Mouse (Mus musculus) bone marrow, adult 2 months (tissue): ENCODE measurements around the gene Tsc22d2. TPM values are rescaled to one million over a fixed set of nuclear protein-coding genes. Genes with fewer than 3 reads are reported as not detected.
A peak's percentile ranks its signal among the peaks of the same experiment; 100 is the strongest.

Source experiments
- H3K27ac ChIP-seq: fragments of 200-500 bp; 2 replicates; pipeline ENCODE4 v1.5.1; 2012; ENCODE audit warnings: low read depth, mild to moderate bottlenecking, control low read depth, inconsistent platforms, low read length; ENCODE audit not compliant: control insufficient read depth, poor library complexity, insufficient read depth
- H3K4me1 ChIP-seq: fragments of 200-500 bp; 2 replicates; pipeline ENCODE4 v1.6.1; 2011; ENCODE audit warnings: low read length; ENCODE audit not compliant: control insufficient read depth, insufficient read depth
- H3K4me3 ChIP-seq: fragments of 200-500 bp; replicated peaks from 2 replicates; pipeline ENCODE3; 2011; ENCODE audit warnings: mild to moderate bottlenecking, low read depth, low read length, control low read depth; ENCODE audit not compliant: control insufficient read depth
- CTCF ChIP-seq: fragments of 200-500 bp; IDR thresholded peaks from 2 replicates; pipeline ENCODE4 v1.5.1; 2011; ENCODE audit warnings: low read length, control low read depth; ENCODE audit not compliant: control insufficient read depth, insufficient read depth
- POLR2A ChIP-seq: fragments of 200-500 bp; IDR thresholded peaks from 2 replicates; pipeline ENCODE4 v1.6.1; 2011; ENCODE audit warnings: low read depth, mild to moderate bottlenecking, control low read depth, low read length, borderline replicate concordance; ENCODE audit not compliant: control insufficient read depth
- WGBS: fragments of 180-500 bp; shearing (Covaris S2); methylation state at CpG from one replicate; pipeline ENCODE4 v1.1.7; 2018; 5-methylcytosine and 5-hydroxymethylcytosine counted together
- polyA plus RNA-seq: library from polyadenylated mRNA; stranded (reverse); fragments of >200 nt; gene quantifications from 2 replicates; pipeline ENCODE4 v1.2.4, GENCODE M21; 2011; ENCODE audit warnings: low replicate concordance; ENCODE audit not compliant: missing spikeins, insufficient read depth, insufficient read length

The Tsc22d2 gene
- polyA plus RNA-seq, 1 experiment: 13.3 TPM

DNA sequence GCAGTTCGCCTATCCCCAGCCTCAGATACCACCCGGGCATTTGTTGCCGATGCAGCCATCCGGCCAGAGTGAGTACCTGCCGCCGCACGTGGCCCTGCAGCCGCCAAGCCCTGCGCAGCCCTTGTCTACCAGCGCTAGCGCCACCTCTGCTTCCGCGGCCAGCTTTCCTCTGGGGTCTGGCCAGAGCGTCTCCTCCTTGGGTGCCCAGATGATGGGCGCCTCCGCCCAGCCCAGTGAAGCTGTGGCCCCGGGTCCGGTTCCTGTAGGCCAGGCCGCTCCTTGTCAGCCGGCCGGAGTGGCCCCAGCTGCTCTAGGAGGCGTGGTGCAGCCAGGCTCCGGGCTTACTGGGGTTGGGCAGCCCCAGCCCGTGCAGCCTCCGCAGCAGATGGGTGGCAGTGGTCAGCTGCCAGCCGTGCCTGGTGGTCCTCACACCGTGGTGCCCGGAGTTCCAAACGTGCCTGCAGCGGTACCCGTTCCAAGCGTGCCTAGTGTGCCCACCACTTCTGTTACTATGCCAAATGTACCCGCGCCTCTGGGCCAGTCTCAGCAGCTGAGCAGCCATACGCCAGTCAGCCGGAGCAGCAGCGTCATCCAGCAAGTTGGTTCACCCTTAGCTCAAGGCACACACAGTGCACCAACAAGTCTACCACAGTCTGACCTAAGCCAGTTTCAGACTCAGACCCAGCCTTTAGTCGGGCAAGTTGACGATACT, 2.4 kb downstream of the Tsc22d2 start:
- TF ChIP-seq CTCF (peak; percentile 9; the same call in 1 of the 2 replicates), POLR2A (no peak; the same call in 1 of the 2 replicates)
- peak overlapping the region; percentile 93 for H3K4me3 ChIP-seq
- WGBS: under 1% methylated on average over 39 of the region's 39 CpGs
- peak overlapping the region; percentile 100 for H3K27ac ChIP-seq
- H3K4me1 ChIP-seq: peaks cover 1% of the 10 kb centered on the region; the same call in 1 of the 2 replicates

DNA sequence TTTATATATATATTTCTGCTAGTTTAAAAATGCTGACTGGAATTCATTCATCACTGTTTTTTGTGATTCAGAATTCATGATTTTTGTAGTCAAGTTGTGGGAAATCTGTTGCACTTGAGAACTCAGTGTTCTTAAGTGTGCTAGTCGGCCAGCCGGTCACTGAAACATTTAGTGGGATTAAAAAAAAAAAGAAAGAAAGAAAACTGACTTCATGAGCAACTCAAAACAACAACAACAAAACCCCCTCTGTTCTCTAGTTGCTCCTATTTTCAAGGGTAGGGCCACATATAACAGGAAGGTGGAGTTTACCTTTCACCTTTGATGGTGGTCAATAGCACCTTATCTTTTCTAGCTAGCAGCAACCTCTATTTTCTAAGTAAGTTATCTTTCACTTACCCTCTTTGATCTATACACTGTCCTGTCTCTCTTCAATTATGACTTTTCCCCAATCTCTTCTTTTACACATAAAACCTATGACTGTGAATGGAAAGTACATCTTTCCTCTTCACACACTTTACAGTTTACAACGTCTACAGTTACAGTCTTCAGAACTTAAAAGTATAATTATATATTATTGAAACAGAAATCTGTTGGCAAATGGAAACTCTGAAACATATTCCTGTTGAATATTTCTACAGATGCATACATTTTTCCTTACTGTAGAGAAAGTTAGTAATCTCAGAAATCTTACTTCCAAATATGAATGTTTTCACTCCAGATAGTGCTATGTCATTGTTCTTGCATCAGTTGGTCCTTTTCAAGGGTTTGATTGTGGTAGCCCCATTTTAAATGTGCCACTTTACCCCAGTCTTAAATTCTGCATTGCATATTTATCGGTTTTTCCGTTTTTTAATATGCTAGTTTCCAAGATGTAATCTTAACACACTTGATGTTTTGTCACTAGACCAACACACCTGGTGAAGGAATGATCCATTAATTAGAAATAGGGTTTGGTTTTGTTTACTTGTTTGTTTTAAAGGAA, 4.5 kb downstream of the Tsc22d2 start:
- H3K4me3 ChIP-seq: no peak overlapping the region
- WGBS: 30% methylated on average over 5 of the region's 5 CpGs
- TF ChIP-seq POLR2A (no peak), CTCF (no peak)
- no peak overlapping the region for H3K27ac ChIP-seq
- peaks cover 1% of the 10 kb centered on the region; the same call in 1 of the 2 replicates for H3K4me1 ChIP-seq

DNA sequence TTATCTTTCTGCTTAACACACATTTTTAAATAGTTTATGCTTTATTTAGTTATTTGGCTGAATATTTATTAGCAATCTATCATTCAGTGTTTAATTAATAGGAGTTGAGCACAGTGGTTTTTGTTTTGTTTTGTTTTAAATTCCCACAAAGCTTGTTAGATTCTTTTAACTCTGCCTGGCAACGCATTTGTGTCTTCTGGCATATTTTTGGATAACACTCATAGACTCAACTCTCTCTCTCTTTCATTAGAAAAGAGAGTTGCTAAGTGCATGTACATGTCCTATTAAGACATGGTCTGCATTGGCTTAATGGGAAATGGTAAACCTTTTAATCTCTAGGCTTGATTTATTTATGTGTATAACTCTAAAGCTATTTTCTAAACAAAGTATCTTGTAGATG, 14.3 kb downstream of the Tsc22d2 start:
- TF ChIP-seq CTCF: no peak
- TF ChIP-seq POLR2A: no peak
- WGBS: 91% methylated on average over 1 of the region's 1 CpGs
- Histone ChIP-seq H3K4me3 (no peak overlapping the region), H3K27ac (no peak overlapping the region), H3K4me1 (no peaks in the 10 kb centered on the region; the same call in 1 of the 2 replicates)

DNA sequence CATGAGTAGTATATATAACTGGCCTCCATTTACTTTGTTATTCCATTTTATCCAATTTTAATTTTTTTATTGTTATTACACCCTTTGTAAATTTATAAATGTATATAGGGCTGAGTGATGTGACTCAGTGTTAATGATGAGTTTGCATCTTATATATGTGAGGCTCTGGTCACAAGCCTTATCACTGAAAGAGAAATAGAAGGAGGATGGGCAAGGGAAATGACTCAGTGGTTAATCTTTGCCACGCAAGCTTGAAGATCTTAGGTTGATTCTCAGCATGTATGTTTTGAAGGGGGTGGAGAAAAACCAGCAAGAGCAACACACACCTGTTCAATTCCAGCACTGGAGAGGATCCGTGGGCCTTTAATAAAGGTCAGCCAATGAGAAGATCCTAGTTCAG, 19.9 kb downstream of the Tsc22d2 start:
- 66% methylated on average over 2 of the region's 2 CpGs for WGBS
- Histone ChIP-seq H3K27ac (no peak overlapping the region), H3K4me3 (no peak overlapping the region), H3K4me1 (no peaks in the 10 kb centered on the region)
- TF ChIP-seq CTCF (no peak), POLR2A (no peak)

DNA sequence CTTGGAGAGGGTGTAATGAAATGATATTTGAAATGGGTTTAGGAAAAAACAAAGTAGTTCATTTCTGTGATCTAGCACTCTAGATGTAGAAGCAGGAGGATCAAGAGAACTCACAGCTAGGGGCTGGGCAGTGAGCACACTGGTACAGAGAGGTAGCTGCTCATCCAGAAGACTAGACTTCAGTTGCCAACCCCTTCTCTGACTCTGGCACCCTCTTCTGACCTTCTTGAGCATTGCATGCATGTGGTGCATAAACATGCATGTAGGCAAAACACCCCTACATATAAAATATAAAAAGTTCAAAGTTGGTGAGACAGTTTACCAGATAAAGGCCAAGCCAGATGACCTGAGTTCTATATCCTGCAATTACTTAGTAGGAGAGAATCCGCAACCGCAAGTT, 33.7 kb downstream of the Tsc22d2 start:
- Histone ChIP-seq H3K4me3 (no peak overlapping the region), H3K4me1 (no peaks in the 10 kb centered on the region), H3K27ac (no peak overlapping the region)
- TF ChIP-seq CTCF (0 out of 2 replicates have a peak, but pooled peaks have one; percentile 24), POLR2A (no peak)
- 99% methylated on average over 2 of the region's 2 CpGs for WGBS

DNA sequence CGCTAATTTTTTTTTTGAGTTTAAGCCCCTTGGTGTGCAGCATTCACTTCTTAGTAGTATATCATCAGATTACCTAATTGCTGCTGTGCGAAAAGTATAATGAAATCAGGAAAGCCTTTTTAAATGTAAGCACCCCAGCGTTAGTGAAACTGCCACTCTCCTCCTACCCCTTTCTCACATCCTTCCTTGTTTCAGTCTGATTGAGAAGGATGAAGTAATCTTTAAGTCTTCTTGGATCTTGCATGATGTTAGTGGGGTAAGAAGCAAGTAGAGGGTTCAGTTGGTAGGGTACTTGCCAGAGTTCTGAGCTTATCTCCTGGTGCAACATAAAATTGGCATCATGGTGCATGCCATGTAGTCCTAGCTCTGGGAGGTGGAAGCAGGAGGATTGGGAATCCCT, 35.0 kb downstream of the Tsc22d2 start:
- Histone ChIP-seq H3K27ac (no peak overlapping the region), H3K4me1 (no peaks in the 10 kb centered on the region), H3K4me3 (no peak overlapping the region)
- 53% methylated on average over 3 of the region's 3 CpGs for WGBS
- TF ChIP-seq POLR2A (no peak), CTCF (no peak)

DNA sequence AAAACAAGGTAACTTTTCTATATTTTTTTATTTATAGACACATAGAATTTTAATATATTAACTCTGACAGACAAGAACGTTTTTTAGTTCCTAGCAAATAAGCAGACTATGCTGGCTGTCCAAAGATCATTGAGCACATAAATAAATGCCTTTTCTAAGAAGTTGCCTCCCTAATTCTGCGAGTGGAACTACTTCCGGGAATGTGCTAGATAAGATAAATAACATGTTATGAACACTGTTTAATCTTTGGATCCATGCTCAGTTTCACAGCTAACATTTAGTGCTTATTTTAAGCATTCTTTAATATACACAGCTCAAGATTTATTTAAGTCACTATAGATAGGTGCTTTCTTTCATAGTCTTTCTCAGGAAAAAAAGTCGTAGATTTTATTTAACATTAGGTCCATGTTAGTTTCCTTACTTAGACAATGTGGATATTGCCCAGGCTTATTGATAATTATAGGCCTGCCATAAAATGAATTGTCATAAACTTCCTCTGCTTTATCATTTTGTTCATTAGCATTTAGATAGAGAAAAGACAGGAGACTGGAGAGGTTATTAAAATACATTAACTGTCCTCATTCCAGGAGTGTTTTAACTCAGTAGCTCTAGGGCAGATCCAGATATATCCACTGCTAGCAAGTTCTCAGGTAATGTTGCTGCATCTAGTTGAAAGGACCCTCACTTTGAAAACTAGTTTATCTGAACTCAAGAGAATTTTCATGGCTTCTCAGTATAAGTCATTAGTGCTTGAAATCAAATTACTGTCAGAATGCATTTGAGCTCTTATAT, 40.1 kb downstream of the Tsc22d2 start:
- TF ChIP-seq CTCF: no peak
- no peak for TF ChIP-seq POLR2A
- Histone ChIP-seq H3K4me1 (no peaks in the 10 kb centered on the region), H3K4me3 (no peak overlapping the region), H3K27ac (no peak overlapping the region)
- WGBS: 67% methylated on average over 4 of the region's 4 CpGs

DNA sequence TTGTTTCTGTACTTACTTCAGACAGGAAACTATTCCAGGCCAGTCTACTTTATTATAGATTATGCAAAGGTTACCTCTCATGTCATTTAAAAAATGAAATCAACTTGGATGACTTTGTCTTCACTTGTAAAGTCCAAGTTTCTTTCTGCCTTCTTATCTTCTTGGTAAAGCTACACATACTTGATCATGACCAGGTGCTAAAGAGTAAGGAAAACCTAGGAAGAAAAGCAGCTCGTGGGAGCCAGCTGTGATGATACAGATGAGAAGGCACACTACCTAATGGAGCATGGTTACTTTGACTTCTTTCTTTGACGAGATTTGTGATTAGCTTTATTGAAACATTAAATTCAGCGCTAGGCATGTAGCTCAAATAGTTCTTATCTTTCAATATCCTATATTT, 40.7 kb downstream of the Tsc22d2 start:
- TF ChIP-seq POLR2A: no peak
- TF ChIP-seq CTCF: no peak
- Histone ChIP-seq H3K4me1 (no peaks in the 10 kb centered on the region), H3K27ac (no peak overlapping the region), H3K4me3 (no peak overlapping the region)
- WGBS: 82% methylated on average over 3 of the region's 3 CpGs
